In genomic region chr7:44015071-44015470, GRCm38 (mm10) we compare ENCODE assay signal across 34 mouse cellular contexts. TPM values are rescaled to one million over a fixed set of nuclear protein-coding genes. Genes with fewer than 3 reads are reported as not detected.
DNase-seq lines count a peak whose midpoint lies in the region; ATAC-seq and TF ChIP-seq lines count a peak whose summit lies in the region.
"Had no signal": no experiment of that assay in that cellular context is flagged by ENCODE, and none has a peak within 500 bp of the region (broad histone marks: within the 10 kb centered on the region; RNA-seq: fewer than 3 reads in every experiment).

No protein-coding gene starts in this region.

- peak overlapping the region; percentile 15 for H3K4me3 ChIP-seq in testis, adult 2 months (ENCODE audit: control insufficient read depth, low read depth, low read length)
- H3K4me3 ChIP-seq in midbrain, embryonic 13.5 days (replicated peaks) = no peak overlapping the region
- H3K4me3 ChIP-seq: embryonic facial prominence, embryonic 12.5 days; embryonic facial prominence, embryonic 15.5 days; heart, embryonic 12.5 days; heart, embryonic 15.5 days; hindbrain, embryonic 12.5 days; hindbrain, embryonic 15.5 days had no signal

- H3K4me1 ChIP-seq in testis, adult 2 months (ENCODE audit: control insufficient read depth, insufficient read depth, low read length) = no peaks in the 10 kb centered on the region
- no peaks in the 10 kb centered on the region for H3K4me1 ChIP-seq in midbrain, embryonic 13.5 days (replicated peaks)
- H3K4me1 ChIP-seq: embryonic facial prominence, embryonic 12.5 days; embryonic facial prominence, embryonic 15.5 days; heart, embryonic 12.5 days; heart, embryonic 15.5 days; hindbrain, embryonic 12.5 days; hindbrain, embryonic 15.5 days had no signal

- no peaks in the 10 kb centered on the region for H3K27me3 ChIP-seq in testis, adult 2 months (ENCODE audit: control insufficient read depth, insufficient read depth, low read length)
- no peaks in the 10 kb centered on the region for H3K27me3 ChIP-seq in midbrain, embryonic 13.5 days
- H3K27me3 ChIP-seq: embryonic facial prominence, embryonic 12.5 days; embryonic facial prominence, embryonic 15.5 days; heart, embryonic 12.5 days; heart, embryonic 15.5 days; hindbrain, embryonic 12.5 days; hindbrain, embryonic 15.5 days; Patski had no signal

- intact Hi-C loops in heart, postnatal 10 days (cut with DNase I) = no loop called here
- intact Hi-C loops in left cerebral cortex, postnatal 4 days (cut with DNase I) = no loop called here

- H3K36me3 ChIP-seq in testis, adult 2 months (ENCODE audit: control insufficient read depth, insufficient read depth, low read length) = no peaks in the 10 kb centered on the region
- H3K36me3 ChIP-seq in midbrain, embryonic 13.5 days = no peaks in the 10 kb centered on the region
- H3K36me3 ChIP-seq: embryonic facial prominence, embryonic 12.5 days; embryonic facial prominence, embryonic 15.5 days; G1E; heart, embryonic 12.5 days; heart, embryonic 15.5 days; hindbrain, embryonic 12.5 days; hindbrain, embryonic 15.5 days had no signal

- ATAC-seq in midbrain, embryonic 13.5 days = no peak
- ATAC-seq: forebrain, embryonic 14.5 days; forebrain, postnatal 0 days; Patski had no signal

- DNase-seq in heart, adult 11 months = peak; percentile 92
- no peak for DNase-seq in heart, postnatal 10 days
- peak; percentile 4 to 23 for DNase-seq in left cerebral cortex, adult 8-10 months (ENCODE audit: low spot score in 2 of 2)
- no peak for DNase-seq in left cerebral cortex, postnatal 4 days
- DNase-seq in testis, postnatal 10 days (ENCODE audit: low spot score) = no peak
- DNase-seq: adrenal gland, postnatal 10 days; adrenal gland, postnatal 36 days; B cell, adult 2 months; cerebellum, adult 11 months; cerebellum, adult 2 months; cerebellum, adult 9-11 months; cerebellum, postnatal 25 days; forebrain, postnatal 0 days; gastrocnemius, postnatal 10 days; gastrocnemius, postnatal 36 days; heart, postnatal 14 days had no signal

- TF ChIP-seq CTCF in testis, adult 2 months (IDR thresholded peaks at IDR 0.05; ENCODE audit: control insufficient read depth, insufficient read depth, insufficient replicate concordance, low read depth, low read length) = no peak

- no peak overlapping the region for H3K4me2 ChIP-seq in midbrain, embryonic 13.5 days (replicated peaks)
- H3K4me2 ChIP-seq: embryonic facial prominence, embryonic 12.5 days; embryonic facial prominence, embryonic 15.5 days; heart, embryonic 12.5 days; heart, embryonic 15.5 days; hindbrain, embryonic 12.5 days; hindbrain, embryonic 15.5 days had no signal

- H3K9ac ChIP-seq in midbrain, embryonic 13.5 days (replicated peaks) = no peak overlapping the region
- H3K9ac ChIP-seq: embryonic facial prominence, embryonic 12.5 days; embryonic facial prominence, embryonic 15.5 days; forebrain, postnatal 0 days; heart, embryonic 12.5 days; heart, embryonic 15.5 days; hindbrain, embryonic 12.5 days; hindbrain, embryonic 15.5 days had no signal

- no peak for TF ChIP-seq POLR2A in testis, adult 2 months (IDR thresholded peaks at IDR 0.05; ENCODE audit: control insufficient read depth, low read depth, low read length)

- 91% methylated on average over 5 of the region's 5 CpGs for WGBS in midbrain, embryonic 13.5 days

- no peaks in the 10 kb centered on the region for H3K9me3 ChIP-seq in midbrain, embryonic 13.5 days
- H3K9me3 ChIP-seq: embryonic facial prominence, embryonic 12.5 days; embryonic facial prominence, embryonic 15.5 days; G1E; heart, embryonic 12.5 days; heart, embryonic 15.5 days; hindbrain, embryonic 12.5 days; hindbrain, embryonic 15.5 days had no signal

- no peak overlapping the region for H3K27ac ChIP-seq in testis, adult 2 months (ENCODE audit: control insufficient read depth, insufficient read depth, low read depth, low read length)
- H3K27ac ChIP-seq in midbrain, embryonic 13.5 days = no peak overlapping the region
- H3K27ac ChIP-seq: embryonic facial prominence, embryonic 12.5 days; embryonic facial prominence, embryonic 15.5 days; heart, embryonic 15.5 days; hindbrain, embryonic 12.5 days; hindbrain, embryonic 15.5 days had no signal

RNA-seq across cellular contexts. Expression of gene Klk1b26, which starts 3.1 kb away (rescaled TPM):
- total RNA-seq in heart, postnatal 10 days (2021) = not detected
- not detected for total RNA-seq in left cerebral cortex, adult 8-10 months (2022)
- not detected for total RNA-seq in left cerebral cortex, postnatal 4 days (2021)
- polyA plus RNA-seq in testis, adult 2 months (2012; rRNA removed) = 13.7 and 14.6 TPM in 2 replicates
- polyA plus RNA-seq in midbrain, embryonic 13.5 days (2015; fragmentation: Nextera tagmentation; extraction: Ambion mirVana) = not detected in 2 replicates
- total RNA-seq: adrenal gland, adult 18-20 months; adrenal gland, postnatal 10 days; adrenal gland, postnatal 36 days; CH12.LX; common myeloid progenitor, adult 5-6 weeks; forebrain, postnatal 0 days; G1E; granulocyte monocyte progenitor cell, adult 5-6 weeks; heart, postnatal 14 days; hematopoietic stem cell, adult 5-6 weeks had no signal
- polyA plus RNA-seq: cerebellum, adult 2 months; embryonic facial prominence, embryonic 12.5 days; forebrain, embryonic 11.5 days; forebrain, embryonic 14.5 days; forebrain, postnatal 0 days; G1E; heart, embryonic 12.5 days; heart, embryonic 15.5 days; hindbrain, embryonic 12.5 days; hindbrain, embryonic 15.5 days; Patski had no signal

RNA-seq across cellular contexts. Expression of gene Klk1b11, which starts 19.4 kb away (rescaled TPM):
- total RNA-seq in heart, postnatal 10 days (2021) = not detected
- not detected for total RNA-seq in left cerebral cortex, adult 8-10 months (2022)
- not detected for total RNA-seq in left cerebral cortex, postnatal 4 days (2021)
- polyA plus RNA-seq in testis, adult 2 months (2012; rRNA removed) = not detected in 2 replicates
- not detected in 2 replicates for polyA plus RNA-seq in midbrain, embryonic 13.5 days (2015; fragmentation: Nextera tagmentation; extraction: Ambion mirVana)
- total RNA-seq: adrenal gland, adult 18-20 months; adrenal gland, postnatal 10 days; adrenal gland, postnatal 36 days; CH12.LX; common myeloid progenitor, adult 5-6 weeks; forebrain, postnatal 0 days; G1E; gastrocnemius, adult 18-20 months; gastrocnemius, postnatal 10 days; gastrocnemius, postnatal 36 days; granulocyte monocyte progenitor cell, adult 5-6 weeks; heart, postnatal 14 days; hematopoietic stem cell, adult 5-6 weeks had no signal
- polyA plus RNA-seq: cerebellum, adult 2 months; embryonic facial prominence, embryonic 12.5 days; embryonic facial prominence, embryonic 15.5 days; forebrain, embryonic 11.5 days; forebrain, embryonic 14.5 days; forebrain, postnatal 0 days; G1E; heart, embryonic 12.5 days; heart, embryonic 15.5 days; hindbrain, embryonic 12.5 days; hindbrain, embryonic 15.5 days; Patski had no signal

RNA-seq across cellular contexts. Expression of gene Klk1b27, which starts 37.0 kb away (rescaled TPM):
- total RNA-seq in heart, postnatal 10 days (2021) = not detected
- not detected for total RNA-seq in left cerebral cortex, adult 8-10 months (2022)
- not detected for total RNA-seq in left cerebral cortex, postnatal 4 days (2021)
- 41.9 and 52.7 TPM in 2 replicates for polyA plus RNA-seq in testis, adult 2 months (2012; rRNA removed)
- polyA plus RNA-seq in midbrain, embryonic 13.5 days (2015; fragmentation: Nextera tagmentation; extraction: Ambion mirVana) = not detected in 2 replicates
- total RNA-seq: adrenal gland, adult 18-20 months; adrenal gland, postnatal 36 days; common myeloid progenitor, adult 5-6 weeks; forebrain, postnatal 0 days; gastrocnemius, adult 18-20 months; gastrocnemius, postnatal 10 days; gastrocnemius, postnatal 36 days; granulocyte monocyte progenitor cell, adult 5-6 weeks; heart, postnatal 14 days; hematopoietic stem cell, adult 5-6 weeks had no signal
- polyA plus RNA-seq: embryonic facial prominence, embryonic 12.5 days; embryonic facial prominence, embryonic 15.5 days; forebrain, embryonic 11.5 days; forebrain, embryonic 14.5 days; forebrain, postnatal 0 days; G1E; heart, embryonic 12.5 days; heart, embryonic 15.5 days; hindbrain, embryonic 12.5 days; hindbrain, embryonic 15.5 days; Patski had no signal

RNA-seq across cellular contexts. Expression of gene Klk1b9, which starts 39.2 kb away (rescaled TPM):
- not detected for total RNA-seq in heart, postnatal 10 days (2021)
- total RNA-seq in left cerebral cortex, adult 8-10 months (2022) = not detected
- not detected for total RNA-seq in left cerebral cortex, postnatal 4 days (2021)
- 13.8 and 14.9 TPM in 2 replicates for polyA plus RNA-seq in testis, adult 2 months (2012; rRNA removed)
- not detected in 2 replicates for polyA plus RNA-seq in midbrain, embryonic 13.5 days (2015; fragmentation: Nextera tagmentation; extraction: Ambion mirVana)
- total RNA-seq: adrenal gland, adult 18-20 months; adrenal gland, postnatal 10 days; adrenal gland, postnatal 36 days; CH12.LX; common myeloid progenitor, adult 5-6 weeks; forebrain, postnatal 0 days; G1E; gastrocnemius, adult 18-20 months; gastrocnemius, postnatal 10 days; gastrocnemius, postnatal 36 days; granulocyte monocyte progenitor cell, adult 5-6 weeks; heart, postnatal 14 days; hematopoietic stem cell, adult 5-6 weeks had no signal
- polyA plus RNA-seq: embryonic facial prominence, embryonic 12.5 days; embryonic facial prominence, embryonic 15.5 days; forebrain, embryonic 11.5 days; forebrain, embryonic 14.5 days; forebrain, postnatal 0 days; G1E; heart, embryonic 12.5 days; heart, embryonic 15.5 days; hindbrain, embryonic 12.5 days; hindbrain, embryonic 15.5 days; Patski had no signal

RNA-seq across cellular contexts. Expression of gene Klk1b1, which starts 48.5 kb away (rescaled TPM):
- not detected for total RNA-seq in heart, postnatal 10 days (2021)
- total RNA-seq in left cerebral cortex, adult 8-10 months (2022) = not detected
- total RNA-seq in left cerebral cortex, postnatal 4 days (2021) = not detected
- polyA plus RNA-seq in testis, adult 2 months (2012; rRNA removed) = 1.1 and 2.1 TPM in 2 replicates
- not detected in 2 replicates for polyA plus RNA-seq in midbrain, embryonic 13.5 days (2015; fragmentation: Nextera tagmentation; extraction: Ambion mirVana)
- total RNA-seq: adrenal gland, adult 18-20 months; adrenal gland, postnatal 10 days; adrenal gland, postnatal 36 days; CH12.LX; common myeloid progenitor, adult 5-6 weeks; forebrain, postnatal 0 days; G1E; gastrocnemius, adult 18-20 months; gastrocnemius, postnatal 10 days; gastrocnemius, postnatal 36 days; granulocyte monocyte progenitor cell, adult 5-6 weeks; heart, postnatal 14 days; hematopoietic stem cell, adult 5-6 weeks had no signal
- polyA plus RNA-seq: cerebellum, adult 2 months; embryonic facial prominence, embryonic 12.5 days; embryonic facial prominence, embryonic 15.5 days; forebrain, embryonic 11.5 days; forebrain, embryonic 14.5 days; forebrain, postnatal 0 days; G1E; heart, embryonic 12.5 days; heart, embryonic 15.5 days; hindbrain, embryonic 12.5 days; hindbrain, embryonic 15.5 days; Patski had no signal

Comparison
In these comparisons a context has a peak if more than half of its experiments do, and no peak if none do; other contexts are left out.
1. DNase-seq: peak in heart, adult 11 months (single experiment) and left cerebral cortex, adult 8-10 months (2 of 2); none in heart, postnatal 10 days (0 of 2), left cerebral cortex, postnatal 4 days (single experiment) and testis, postnatal 10 days (single experiment).